Mouse (Mus musculus) forebrain, embryonic 14.5 days (tissue): ENCODE data around the gene Vmn2r89. TPM values are rescaled to one million over a fixed set of nuclear protein-coding genes. Genes with fewer than 3 reads are reported as not detected.

Experiments used
- ATAC-seq: fragments of 200-750 bp; cut with Nextera tagmentation; 2 replicates; pipeline ENCODE4 v1.8.0; 2017; ENCODE audit warnings: mild to moderate bottlenecking, moderate library complexity
- DNase-seq: peaks from one replicate; pipeline ENCODE4 v3.0.0-alpha.2; 2015; ENCODE audit warnings: low spot score
- H3K27ac ChIP-seq: fragments of 300-500 bp; sonication (generic); 2 replicates; pipeline ENCODE4 v1.5.1; 2014; ENCODE audit warnings: low read depth, mild to moderate bottlenecking, control low read depth, low read length, moderate library complexity
- H3K27me3 ChIP-seq: fragments of 300-500 bp; sonication (generic); replicated peaks from 2 replicates; pipeline ENCODE4 v1.6.1; 2014; ENCODE audit warnings: low read length, control low read depth, mixed read lengths; ENCODE audit not compliant: control insufficient read depth, insufficient read depth
- H3K36me3 ChIP-seq: fragments of 300-500 bp; sonication (generic); 2 replicates; pipeline ENCODE4 v1.6.1; 2014; ENCODE audit warnings: low read length, control low read depth; ENCODE audit not compliant: control insufficient read depth, insufficient read depth
- H3K4me1 ChIP-seq: fragments of 300-500 bp; sonication (generic); 2 replicates; pipeline ENCODE4 v1.6.1; 2014; ENCODE audit warnings: antibody characterized with exemption, low read length, control low read depth; ENCODE audit not compliant: control insufficient read depth, insufficient read depth
- H3K4me2 ChIP-seq: fragments of 300-500 bp; sonication (generic); 2 replicates; pipeline ENCODE4 v1.6.1; 2014; ENCODE audit warnings: mild to moderate bottlenecking, control low read depth, low read length
- H3K4me3 ChIP-seq: fragments of 300-500 bp; sonication (generic); 2 replicates; pipeline ENCODE4 v1.5.1; 2014; ENCODE audit warnings: low read depth, low read length, control low read depth
- H3K9ac ChIP-seq: fragments of 300-500 bp; sonication (generic); 2 replicates; pipeline ENCODE4 v1.6.1; 2014; ENCODE audit warnings: mild to moderate bottlenecking, low read length, control low read depth, moderate library complexity
- H3K9me3 ChIP-seq: fragments of 300-500 bp; sonication (generic); replicated peaks from 2 replicates; pipeline ENCODE4 v1.6.1; 2016; ENCODE audit warnings: low read length, control low read depth, mixed read lengths; ENCODE audit not compliant: control insufficient read depth
- WGBS: fragments of 180-500 bp; shearing (Covaris S2); extraction: QIAGEN DNeasy Blood & Tissue Kit; methylation state at CpG from one replicate; pipeline ENCODE4 v1.1.7; 2014; 5-methylcytosine and 5-hydroxymethylcytosine counted together
- polyA plus RNA-seq: library from polyadenylated mRNA; unstranded; fragments of >200 nt; fragmentation: Nextera tagmentation; extraction: Ambion mirVana; gene quantifications from 2 replicates; pipeline ENCODE4 v1.2.1, GENCODE M21; 2014

Gene Vmn2r89
- polyA plus RNA-seq, 1 experiment from 2014 or later, result not detected

DNA sequence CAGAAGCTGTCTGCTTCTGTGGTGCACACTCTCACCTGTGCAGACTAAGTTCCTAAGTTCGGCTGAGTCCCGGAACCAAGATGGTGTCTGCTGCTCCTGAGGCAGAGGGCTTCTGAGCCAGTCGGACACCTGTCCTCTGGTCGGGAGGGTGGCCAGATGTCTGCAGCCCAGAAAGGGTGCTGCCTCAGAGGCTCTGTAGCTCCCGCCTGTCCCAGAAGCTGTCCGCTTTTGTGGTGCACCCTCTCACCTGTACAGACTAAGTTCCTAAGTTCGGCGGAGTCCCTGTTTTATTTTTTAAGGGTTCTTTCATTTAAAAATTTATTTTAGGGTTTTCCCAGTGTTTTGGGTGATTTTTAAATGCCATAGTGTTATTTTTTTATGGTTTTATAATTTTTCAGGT lies 55.8 kb downstream of the Vmn2r89 start:
- no peak overlapping the region for H3K27ac ChIP-seq
- 97% methylated on average over 8 of the region's 8 CpGs for WGBS
- ATAC-seq (no peak), DNase-seq (no peak)
- H3K4me1 ChIP-seq, result no peaks in the 10 kb centered on the region
- H3K4me2 ChIP-seq, result no peak overlapping the region
- no peaks in the 10 kb centered on the region for H3K36me3 ChIP-seq
- no peak overlapping the region for H3K4me3 ChIP-seq
- H3K9ac ChIP-seq, result no peak overlapping the region
- no peaks in the 10 kb centered on the region for H3K27me3 ChIP-seq
- H3K9me3 ChIP-seq, result no peaks in the 10 kb centered on the region

Other genes starting within 250 kb of the Vmn2r89 start
- gene Ear14, start 248.5 kb upstream of the Vmn2r89 start, polyA plus RNA-seq, result not detected in 2 replicates
- not detected in 2 replicates for gene Rnase2a, start 195.7 kb upstream of the Vmn2r89 start, polyA plus RNA-seq
- gene Gm7247, start 90.1 kb upstream of the Vmn2r89 start, polyA plus RNA-seq, result not detected in 2 replicates
- not detected in 2 replicates for gene Vmn2r88, start 41.0 kb upstream of the Vmn2r89 start, polyA plus RNA-seq
- gene Gm5622, start 100.9 kb downstream of the Vmn2r89 start, polyA plus RNA-seq, result not detected in 2 replicates
- not detected in 2 replicates for gene Gm17175, start 122.2 kb downstream of the Vmn2r89 start, polyA plus RNA-seq
- gene Gm17174, start 140.3 kb downstream of the Vmn2r89 start, polyA plus RNA-seq, result not detected in 2 replicates
- gene Gm17078, start 159.5 kb downstream of the Vmn2r89 start, polyA plus RNA-seq, result not detected in 2 replicates
- not detected in 2 replicates for gene Gm4181, start 183.8 kb downstream of the Vmn2r89 start, polyA plus RNA-seq
- gene Gm17079, start 243.6 kb downstream of the Vmn2r89 start, polyA plus RNA-seq, result not detected in 2 replicates